Mouse (Mus musculus): ENCODE measurements around the gene Spata13.

- TF ChIP-seq CTCF (IDR thresholded peaks at IDR 0.05; ENCODE audit: control insufficient read depth, insufficient read depth, insufficient replicate concordance, low read depth, low read length) (no peak), POLR2A (IDR thresholded peaks at IDR 0.05; ENCODE audit: control insufficient read depth, low read depth, low read length) (no peak)
Measured at GRCm38 (mm10) chr14:60737202-60737611, 103.4 kb downstream of the Spata13 start.
